7 mouse cellular contexts compared by ENCODE assay signal in genomic region chr6:86996629-86997307, GRCm38 (mm10). TPM values are rescaled to one million over a fixed set of nuclear protein-coding genes. Genes with fewer than 3 reads are reported as not detected.
DNase-seq lines count a peak whose midpoint lies in the region; ATAC-seq and TF ChIP-seq lines count a peak whose summit lies in the region.

No protein-coding gene starts in this region.

- H3K4me1 ChIP-seq in kidney, embryonic 14.5 days (ENCODE audit: control insufficient read depth, insufficient read depth, low read length): no peaks in the 10 kb centered on the region
- peaks cover 16% of the 10 kb centered on the region for H3K4me1 ChIP-seq in cerebellum, adult 2 months (ENCODE audit: control insufficient read depth, insufficient read depth, low read length)

- no peak overlapping the region for H3K9ac ChIP-seq in kidney, embryonic 14.5 days (ENCODE audit: low read depth, low read length)

- peaks cover 31% of the 10 kb centered on the region for H3K36me3 ChIP-seq in kidney, embryonic 14.5 days (ENCODE audit: control insufficient read depth, insufficient read depth, low read length)

- TF ChIP-seq CTCF in cerebellum, adult 2 months (IDR thresholded peaks at IDR 0.05; ENCODE audit: borderline replicate concordance, insufficient read depth, low read depth, low read length): no peak

- no peak for ATAC-seq in kidney, embryonic 14.5 days (ENCODE audit: low FRiP score, low TSS enrichment)

- no peak for TF ChIP-seq POLR2A in cerebellum, adult 2 months (IDR thresholded peaks at IDR 0.05; ENCODE audit: borderline replicate concordance, insufficient read depth, low read length)

- 95% methylated on average over 5 of the region's 5 CpGs for WGBS in kidney, embryonic 14.5 days
- 20% methylated on average over 5 of the region's 5 CpGs for WGBS in cerebellum, adult 2 months

- no peaks in the 10 kb centered on the region for H3K27me3 ChIP-seq in kidney, embryonic 14.5 days (ENCODE audit: control insufficient read depth, insufficient read depth, low read length)
- H3K27me3 ChIP-seq in cerebellum, adult 2 months (ENCODE audit: control insufficient read depth, insufficient read depth, low read length): no peaks in the 10 kb centered on the region

- DNase-seq in kidney, adult 8-10 months: peak; percentile 61 to 62
- DNase-seq in cerebellum, adult 2 months: peak; percentile 69 to 76
- peak; percentile 65 to 69 for DNase-seq in cerebellum, postnatal 36 days
- DNase-seq in layer of hippocampus, postnatal 14 days (ENCODE audit: low spot score in 2 of 2): peak; percentile 25 to 28
- DNase-seq in urinary bladder, postnatal 4 days (ENCODE audit: low spot score in 2 of 2): no peak
- no peak for DNase-seq in embryo, embryonic 9.5 days (ENCODE audit: extremely low spot score)

- H3K27ac ChIP-seq in kidney, embryonic 14.5 days (ENCODE audit: low read depth, low read length): no peak overlapping the region
- no peak overlapping the region for H3K27ac ChIP-seq in cerebellum, adult 2 months (ENCODE audit: insufficient read depth, low read length)

- H3K4me3 ChIP-seq in kidney, embryonic 14.5 days (ENCODE audit: low read length): no peak overlapping the region
- no peak overlapping the region for H3K4me3 ChIP-seq in cerebellum, adult 2 months (replicated peaks; ENCODE audit: insufficient read depth, low read depth, low read length)

- no peaks in the 10 kb centered on the region for H3K9me3 ChIP-seq in kidney, embryonic 14.5 days (ENCODE audit: control insufficient read depth, low read length)

- no peak overlapping the region for H3K4me2 ChIP-seq in kidney, embryonic 14.5 days (replicated peaks; ENCODE audit: low read depth, low read length)

RNA-seq across cellular contexts. Expression of gene Nfu1, which starts 12.3 kb away (rescaled TPM):
- 102 and 119 TPM in 2 replicates for polyA plus RNA-seq in kidney, embryonic 14.5 days (2014; fragmentation: Nextera tagmentation; extraction: Ambion mirVana)
- 130 and 152 TPM in 2 replicates for polyA plus RNA-seq in cerebellum, adult 2 months (2012; rRNA removed)
- 10 to 100 TPM; 55.3 to 60.7 TPM for total RNA-seq in layer of hippocampus, postnatal 14 days (2021)

RNA-seq across cellular contexts. Expression of gene Gfpt1, which starts 45.9 kb away (rescaled TPM):
- 16.8 and 22.3 TPM in 2 replicates for polyA plus RNA-seq in kidney, embryonic 14.5 days (2014; fragmentation: Nextera tagmentation; extraction: Ambion mirVana)
- polyA plus RNA-seq in cerebellum, adult 2 months (2012; rRNA removed): 26.4 and 28.7 TPM in 2 replicates
- total RNA-seq in layer of hippocampus, postnatal 14 days (2021): 10 to 100 TPM; 52.6 to 58.3 TPM

Comparison
In these comparisons a context has a peak if more than half of its experiments do, and no peak if none do; other contexts are left out.
1. DNase-seq: peak in kidney, adult 8-10 months (2 of 2), cerebellum, adult 2 months (2 of 2), cerebellum, postnatal 36 days (2 of 2) and layer of hippocampus, postnatal 14 days (2 of 2); none in urinary bladder, postnatal 4 days (0 of 2) and embryo, embryonic 9.5 days (single experiment).